Mouse (Mus musculus) hindbrain, postnatal 0 days (tissue): ENCODE results near the gene Srebf2. TPM values are rescaled to one million over a fixed set of nuclear protein-coding genes. Genes with fewer than 3 reads are reported as not detected.

Experiments used
- ATAC-seq: fragments of 200-750 bp; cut with Nextera tagmentation; 2 replicates; pipeline ENCODE4 v1.8.0; 2017; ENCODE audit warnings: mild to moderate bottlenecking, moderate TSS enrichment, moderate library complexity
- DNase-seq: peaks from one replicate; pipeline ENCODE4 v3.0.0-alpha.2; 2015; ENCODE audit warnings: low spot score
- H3K27ac ChIP-seq: fragments of 300-500 bp; sonication (generic); 2 replicates; pipeline ENCODE4 v1.5.1; 2014; ENCODE audit warnings: mild to moderate bottlenecking
- H3K27me3 ChIP-seq: fragments of 300-500 bp; sonication (generic); 2 replicates; pipeline ENCODE4 v1.6.1; 2014; ENCODE audit warnings: low read length, mixed read lengths; ENCODE audit not compliant: insufficient read depth
- H3K36me3 ChIP-seq: fragments of 300-500 bp; sonication (generic); 2 replicates; pipeline ENCODE4 v1.6.1; 2014; ENCODE audit warnings: low read length, mixed read lengths; ENCODE audit not compliant: insufficient read depth
- H3K4me1 ChIP-seq: fragments of 300-500 bp; sonication (generic); 2 replicates; pipeline ENCODE4 v1.6.1; 2014; ENCODE audit warnings: antibody characterized with exemption, low read length, mixed read lengths; ENCODE audit not compliant: insufficient read depth
- H3K4me2 ChIP-seq: fragments of 300-500 bp; sonication (generic); 2 replicates; pipeline ENCODE4 v1.6.1; 2014; ENCODE audit warnings: low read depth, mild to moderate bottlenecking, low read length, moderate library complexity, mixed read lengths
- H3K4me3 ChIP-seq: fragments of 300-500 bp; sonication (generic); 2 replicates; pipeline ENCODE4 v1.5.1; 2014; ENCODE audit warnings: low read length
- H3K9ac ChIP-seq: fragments of 300-500 bp; sonication (generic); replicated peaks from 2 replicates; pipeline ENCODE4 v1.6.1; 2014; ENCODE audit warnings: mild to moderate bottlenecking, low read length, moderate library complexity, mixed read lengths
- H3K9me3 ChIP-seq: fragments of 300-500 bp; sonication (generic); 2 replicates; pipeline ENCODE4 v1.6.1; 2016; ENCODE audit warnings: low read length, mixed read lengths
- CTCF ChIP-seq: IDR thresholded peaks from 2 replicates; pipeline ENCODE4 v1.5.1; 2016; ENCODE audit warnings: antibody characterized with exemption, control low read depth, low read depth
- WGBS: fragments of 180-500 bp; shearing (Covaris S2); extraction: QIAGEN DNeasy Blood & Tissue Kit; methylation state at CpG from one replicate; pipeline ENCODE4 v1.1.7; 2014; 5-methylcytosine and 5-hydroxymethylcytosine counted together
- polyA plus RNA-seq: library from polyadenylated mRNA; unstranded; fragments of >200 nt; fragmentation: Nextera tagmentation; extraction: Ambion mirVana; gene quantifications from 2 replicates; pipeline ENCODE4 v1.2.1, GENCODE M21; 2015
- total RNA-seq: library from RNA; depleted of rRNA; stranded (reverse); fragments of >200 nt; gene quantifications from 2 replicates; pipeline ENCODE4 v1.2.3, GENCODE M21; 2014

Srebf2 gene
- total and polyA plus RNA-seq, 2 experiments from 2014 or later: 145 to 256 TPM

DNA sequence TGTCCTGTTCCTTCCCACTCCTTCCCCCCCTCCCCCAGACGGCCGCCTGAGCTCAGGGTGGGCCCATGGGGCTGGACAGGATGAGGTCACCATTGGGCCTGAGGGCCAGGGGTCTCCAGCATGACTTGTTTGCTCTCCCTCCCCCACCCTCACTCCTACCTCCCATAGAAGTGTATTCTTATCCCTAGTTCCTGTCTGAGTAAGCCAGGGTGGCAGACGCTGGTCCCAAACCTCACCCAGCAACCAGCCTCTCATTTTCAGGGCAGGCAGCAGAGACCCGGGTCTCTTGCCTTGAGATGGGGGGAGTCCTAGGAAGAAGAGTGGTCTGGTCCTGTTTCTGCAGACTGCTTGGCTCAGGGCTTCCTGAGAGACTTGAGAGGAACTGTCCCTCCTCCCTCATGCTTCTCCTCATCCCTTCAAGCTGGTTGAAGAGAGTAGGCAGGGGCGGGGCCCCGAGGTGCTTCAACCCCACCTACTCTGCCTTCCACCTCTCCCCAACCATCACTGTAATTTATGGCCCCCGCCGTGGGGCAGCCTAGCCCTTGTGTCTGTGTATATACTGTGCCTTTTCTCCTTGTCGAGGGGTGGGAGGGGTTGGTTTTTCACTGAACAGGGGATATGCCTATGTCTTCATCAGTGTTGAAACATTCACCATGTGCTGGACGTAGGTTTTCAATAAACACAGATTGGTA, 57.8 kb downstream of the Srebf2 start:
- Histone ChIP-seq H3K9ac (no peak overlapping the region), H3K27me3 (no peaks in the 10 kb centered on the region; the same call in 1 of the 2 replicates), H3K4me3 (no peak overlapping the region), H3K36me3 (peaks cover 40% of the 10 kb centered on the region), H3K4me2 (no peak overlapping the region), H3K27ac (0 out of 2 replicates have a peak overlapping the region, but pooled peaks have one; percentile 36), H3K4me1 (peaks cover 22% of the 10 kb centered on the region), H3K9me3 (no peaks in the 10 kb centered on the region)
- WGBS: 69% methylated on average over 8 of the region's 10 CpGs
- ATAC-seq (no peak), DNase-seq (no peak)
- TF ChIP-seq CTCF: no peak

DNA sequence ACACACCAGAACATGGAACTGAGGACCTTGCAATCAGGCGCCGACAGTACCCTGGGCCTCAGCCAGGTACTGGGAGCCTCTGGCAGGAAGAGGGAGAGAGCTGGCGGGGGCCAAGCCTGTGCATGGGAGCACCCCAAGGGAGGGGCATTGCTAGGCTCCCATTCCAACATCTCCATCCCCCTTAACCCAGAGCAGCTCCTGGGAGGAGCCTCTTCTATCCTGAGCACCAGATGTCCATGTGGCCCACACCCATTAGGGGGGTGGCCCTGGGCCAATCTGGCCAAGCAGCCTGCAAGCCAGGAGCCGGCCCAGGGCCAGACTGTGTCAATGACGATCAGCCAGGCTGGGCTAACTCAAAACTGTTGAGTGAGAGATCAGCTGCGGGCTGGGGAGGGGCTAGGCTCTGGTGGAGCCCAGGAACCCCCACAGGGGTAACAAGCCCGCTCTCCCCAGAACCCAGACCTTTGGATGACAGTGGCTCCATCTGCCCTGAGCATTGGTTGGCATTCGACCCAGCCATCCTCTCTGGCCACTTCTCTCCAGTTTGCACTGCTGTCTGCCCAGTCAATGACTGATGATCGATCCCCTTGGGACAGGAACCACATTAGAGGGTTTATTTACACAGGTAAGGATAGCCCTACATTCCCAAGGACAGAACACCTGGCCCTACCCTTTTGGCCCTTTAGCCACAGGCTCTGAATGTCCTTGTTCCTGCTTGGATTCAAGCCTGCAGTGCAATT, 59.6 kb downstream of the Srebf2 start:
- peaks cover 22% of the 10 kb centered on the region for H3K4me1 ChIP-seq
- no peak overlapping the region for H3K4me3 ChIP-seq
- 26% methylated on average over 9 of the region's 9 CpGs for WGBS
- peak; percentile 89 for ATAC-seq
- H3K9ac ChIP-seq: 0 out of 2 replicates have a peak overlapping the region, but pooled peaks have one; percentile 17
- DNase-seq: peak; percentile 93
- TF ChIP-seq CTCF: no peak
- H3K27ac ChIP-seq: peak overlapping the region; percentile 32; the same call in 1 of the 2 replicates
- H3K4me2 ChIP-seq: no peak overlapping the region
- no peaks in the 10 kb centered on the region for H3K9me3 ChIP-seq
- peaks cover 27% of the 10 kb centered on the region for H3K36me3 ChIP-seq
- H3K27me3 ChIP-seq: peaks cover 13% of the 10 kb centered on the region; the same call in 1 of the 2 replicates

DNA sequence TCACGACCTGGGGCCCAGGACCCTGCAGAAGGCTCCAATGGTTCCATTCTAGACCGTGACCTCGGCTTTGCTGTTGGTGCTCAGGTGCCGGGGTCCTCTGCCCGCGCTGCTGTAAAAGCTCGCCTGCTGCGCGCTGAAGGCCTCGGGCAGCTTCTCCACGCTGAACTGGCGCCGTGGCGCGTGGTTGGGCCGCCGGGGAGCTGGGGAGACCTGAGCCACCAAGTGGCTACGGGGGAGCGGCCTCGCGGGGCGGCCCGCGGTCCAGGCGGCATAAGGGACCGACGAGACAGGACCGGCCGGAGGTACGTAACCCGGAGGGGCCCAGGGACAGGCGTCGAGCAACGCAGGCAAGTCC, 60.1 kb downstream of the Srebf2 start:
- TF ChIP-seq CTCF: no peak
- DNase-seq (no peak), ATAC-seq (no peak)
- 0 out of 2 replicates have a peak overlapping the region, but pooled peaks have one; percentile 11 for H3K4me2 ChIP-seq
- peak overlapping the region; percentile 32; the same call in 1 of the 2 replicates for H3K27ac ChIP-seq
- 12% methylated on average over 34 of the region's 34 CpGs for WGBS
- no peak overlapping the region for H3K4me3 ChIP-seq
- H3K27me3 ChIP-seq: peaks cover 18% of the 10 kb centered on the region
- H3K9me3 ChIP-seq: no peaks in the 10 kb centered on the region
- peaks cover 24% of the 10 kb centered on the region for H3K4me1 ChIP-seq
- peaks cover 22% of the 10 kb centered on the region for H3K36me3 ChIP-seq
- H3K9ac ChIP-seq: no peak overlapping the region

DNA sequence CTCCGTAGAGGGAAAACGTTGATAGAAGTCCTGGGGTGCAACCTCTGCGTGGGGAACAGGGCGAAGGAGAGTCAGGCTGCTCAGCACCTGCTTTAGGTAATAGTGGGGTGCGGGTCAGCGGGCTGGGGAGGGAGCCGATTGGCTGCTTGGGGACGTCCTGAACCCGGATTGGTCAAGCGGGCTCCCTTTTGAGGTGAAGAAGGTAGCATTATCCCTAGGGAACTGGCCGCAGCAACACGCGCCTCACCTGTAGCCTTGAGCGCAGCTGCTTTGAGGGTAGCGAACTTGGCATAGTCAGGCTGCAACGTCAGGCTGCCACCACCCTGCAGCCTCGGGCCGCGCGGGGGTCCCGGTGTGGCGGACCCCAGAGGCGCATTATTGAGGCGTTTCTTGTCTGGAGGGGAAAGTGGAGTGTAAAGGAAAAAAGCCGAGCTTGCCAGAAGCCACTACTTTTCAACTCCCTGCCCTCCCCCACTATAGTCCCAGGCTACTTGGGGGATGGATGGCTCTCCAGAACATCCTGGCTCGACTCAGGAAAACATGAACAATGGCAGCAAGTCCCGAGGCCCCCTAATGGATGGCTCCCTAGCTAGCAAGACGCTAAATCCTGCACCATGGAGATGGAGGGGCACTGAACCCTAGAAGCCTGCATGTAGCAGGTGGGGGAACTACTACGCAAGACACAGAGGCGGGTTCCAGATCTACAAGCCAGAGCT, 60.7 kb downstream of the Srebf2 start:
- H3K27me3 ChIP-seq: peaks cover 19% of the 10 kb centered on the region
- no peak for DNase-seq
- H3K9me3 ChIP-seq: no peaks in the 10 kb centered on the region
- peaks cover 18% of the 10 kb centered on the region for H3K36me3 ChIP-seq
- H3K4me2 ChIP-seq: 0 out of 2 replicates have a peak overlapping the region, but pooled peaks have one; percentile 11
- H3K9ac ChIP-seq: no peak overlapping the region
- no peak overlapping the region for H3K27ac ChIP-seq
- peaks cover 26% of the 10 kb centered on the region for H3K4me1 ChIP-seq
- TF ChIP-seq CTCF: no peak
- H3K4me3 ChIP-seq: no peak overlapping the region
- WGBS: 23% methylated on average over 30 of the region's 30 CpGs
- no peak for ATAC-seq

DNA sequence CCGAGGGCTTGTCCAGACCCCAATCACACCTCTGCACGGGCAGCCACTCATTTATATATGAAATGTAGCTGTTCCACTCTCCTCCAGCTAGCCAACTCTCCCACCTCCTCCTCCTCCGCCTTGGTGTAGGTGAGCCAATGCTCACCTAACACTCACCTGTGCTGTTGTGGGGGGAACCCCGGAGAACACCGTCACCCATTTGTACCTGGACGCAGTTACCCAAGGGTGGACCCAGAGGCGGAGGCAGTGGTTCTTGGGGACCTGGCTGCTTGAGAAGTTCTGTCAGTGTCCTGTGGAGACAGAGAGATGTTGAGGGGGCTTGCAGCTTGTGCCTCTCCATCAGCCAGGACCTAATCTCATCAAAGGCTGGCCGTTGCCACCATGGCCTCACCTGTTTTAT, 61.3 kb downstream of the Srebf2 start:
- Histone ChIP-seq H3K4me2 (no peak overlapping the region), H3K36me3 (peaks cover 12% of the 10 kb centered on the region; the same call in 1 of the 2 replicates), H3K27me3 (peaks cover 19% of the 10 kb centered on the region), H3K4me3 (no peak overlapping the region), H3K4me1 (peaks cover 26% of the 10 kb centered on the region), H3K9me3 (no peaks in the 10 kb centered on the region), H3K9ac (no peak overlapping the region), H3K27ac (no peak overlapping the region)
- WGBS: 87% methylated on average over 8 of the region's 8 CpGs
- DNase-seq: no peak
- no peak for TF ChIP-seq CTCF
- no peak for ATAC-seq

DNA sequence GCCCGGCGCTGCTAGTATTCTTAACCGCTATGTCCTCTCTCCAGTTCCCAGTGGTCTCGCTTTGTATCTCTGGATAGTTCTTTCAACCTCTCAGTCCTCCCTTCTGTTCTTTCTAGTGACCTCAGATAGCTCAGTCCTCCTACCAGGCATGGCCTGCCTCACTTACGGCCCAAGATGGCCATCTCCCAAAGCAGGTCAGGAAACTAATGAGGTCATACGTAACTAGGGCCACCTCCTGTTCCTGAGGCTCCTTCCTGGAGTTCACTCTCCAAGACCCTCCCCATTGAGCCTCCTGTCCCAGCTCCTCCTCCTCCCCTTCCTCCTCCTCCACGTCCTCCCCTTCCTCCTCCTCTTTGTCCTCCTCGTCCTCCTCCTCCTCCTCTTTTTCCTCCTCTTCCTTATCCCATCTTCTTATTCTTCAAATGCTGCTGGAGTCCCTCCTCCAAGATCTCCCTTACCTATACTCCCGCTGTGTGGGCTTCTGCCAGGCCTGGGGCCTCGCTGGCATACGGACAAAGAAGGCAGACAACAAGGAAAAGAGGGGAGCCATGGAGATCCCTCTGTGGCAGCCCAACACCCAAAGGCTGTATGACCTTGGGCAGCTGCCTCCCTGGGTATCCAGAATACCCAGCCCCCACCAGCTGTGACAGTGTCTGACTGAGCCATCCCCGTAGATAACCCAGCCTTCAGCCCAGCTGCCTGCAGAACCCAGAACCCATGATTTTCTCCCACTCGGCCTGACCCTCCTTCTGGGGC, 62.5 kb downstream of the Srebf2 start:
- TF ChIP-seq CTCF: no peak
- Histone ChIP-seq H3K36me3 (peaks cover under 1% of the 10 kb centered on the region; the same call in 1 of the 2 replicates), H3K4me1 (peaks cover 26% of the 10 kb centered on the region), H3K27ac (no peak overlapping the region), H3K4me2 (0 out of 2 replicates have a peak overlapping the region, but pooled peaks have one; percentile 0), H3K4me3 (no peak overlapping the region), H3K27me3 (peaks cover 19% of the 10 kb centered on the region), H3K9me3 (no peaks in the 10 kb centered on the region), H3K9ac (no peak overlapping the region)
- ATAC-seq (no peak), DNase-seq (no peak)
- WGBS: 69% methylated on average over 13 of the region's 13 CpGs
